12 mouse cellular contexts compared by ENCODE assay signal in genomic region chr2:58137676-58138075, GRCm38 (mm10). TPM values are rescaled to one million over a fixed set of nuclear protein-coding genes. Genes with fewer than 3 reads are reported as not detected.
A peak's percentile ranks its signal among the peaks of the same experiment; 100 is the strongest.
DNase-seq lines count a peak whose midpoint lies in the region; ATAC-seq and TF ChIP-seq lines count a peak whose summit lies in the region.
"Had no signal": no experiment of that assay in that cellular context is flagged by ENCODE, and none has a peak within 500 bp of the region (broad histone marks: within the 10 kb centered on the region; RNA-seq: fewer than 3 reads in every experiment).

No protein-coding gene starts in this region.

- no peaks in the 10 kb centered on the region for H3K27me3 ChIP-seq in liver, embryonic 12.5 days (replicated peaks)
- H3K27me3 ChIP-seq in small intestine, adult 2 months (ENCODE audit: control insufficient read depth, insufficient read depth, low read length): no peaks in the 10 kb centered on the region
- no peaks in the 10 kb centered on the region for H3K27me3 ChIP-seq in forebrain, embryonic 15.5 days
- H3K27me3 ChIP-seq in midbrain, embryonic 10.5 days (ENCODE audit: low read depth, poor library complexity, severe bottlenecking): no peaks in the 10 kb centered on the region

- peaks cover 11% of the 10 kb centered on the region for H3K4me1 ChIP-seq in liver, embryonic 12.5 days
- 0 out of 2 replicates have a peak, but pooled peaks cover 3% of the 10 kb centered on the region for H3K4me1 ChIP-seq in small intestine, adult 2 months (ENCODE audit: control insufficient read depth, insufficient read depth, insufficient read length, low read length)
- no peaks in the 10 kb centered on the region for H3K4me1 ChIP-seq in forebrain, embryonic 15.5 days
- no peaks in the 10 kb centered on the region for H3K4me1 ChIP-seq in midbrain, embryonic 10.5 days

- ATAC-seq in liver, embryonic 12.5 days: peak; percentile 70
- no peak for ATAC-seq in forebrain, embryonic 15.5 days (replicated peaks)

- H3K4me2 ChIP-seq in liver, embryonic 12.5 days: no peak overlapping the region
- no peak overlapping the region for H3K4me2 ChIP-seq in forebrain, embryonic 15.5 days (replicated peaks)
- H3K4me2 ChIP-seq: lung, embryonic 14.5 days had no signal

- H3K36me3 ChIP-seq in liver, embryonic 12.5 days: no peaks in the 10 kb centered on the region
- H3K36me3 ChIP-seq in small intestine, adult 2 months (ENCODE audit: control insufficient read depth, insufficient read depth, low read length): 0 out of 2 replicates have a peak, but pooled peaks cover 9% of the 10 kb centered on the region
- no peaks in the 10 kb centered on the region for H3K36me3 ChIP-seq in forebrain, embryonic 15.5 days
- no peaks in the 10 kb centered on the region for H3K36me3 ChIP-seq in midbrain, embryonic 10.5 days

- no peak overlapping the region for H3K4me3 ChIP-seq in liver, embryonic 12.5 days
- H3K4me3 ChIP-seq in small intestine, adult 2 months (ENCODE audit: low read depth, low read length): no peak overlapping the region
- no peak overlapping the region for H3K4me3 ChIP-seq in forebrain, embryonic 15.5 days
- H3K4me3 ChIP-seq in midbrain, embryonic 10.5 days: no peak overlapping the region

- no peak for TF ChIP-seq POLR2A in small intestine, adult 2 months (IDR thresholded peaks at IDR 0.05; ENCODE audit: low read depth, low read length)

- no peak for TF ChIP-seq CTCF in small intestine, adult 2 months (IDR thresholded peaks at IDR 0.05; ENCODE audit: extremely low read depth, insufficient read length, insufficient replicate concordance, low read depth, low read length)

- WGBS in liver, embryonic 12.5 days (ENCODE audit: insufficient replicate concordance): 15% methylated on average over 7 of the region's 7 CpGs
- WGBS in small intestine, adult 2 months: 73% methylated on average over 7 of the region's 7 CpGs
- WGBS in forebrain, embryonic 15.5 days: 93% methylated on average over 7 of the region's 7 CpGs
- 86% methylated on average over 7 of the region's 7 CpGs for WGBS in midbrain, embryonic 10.5 days

- no peak overlapping the region for H3K9ac ChIP-seq in liver, embryonic 12.5 days
- no peak overlapping the region for H3K9ac ChIP-seq in forebrain, embryonic 15.5 days (replicated peaks)
- H3K9ac ChIP-seq: lung, embryonic 14.5 days had no signal

- DNase-seq in B cell, adult 2 months: peak; percentile 67 to 74
- peak; percentile 67 to 78 for DNase-seq in CD8-positive naive resting alpha-beta T cell, adult 2 months (ENCODE audit: low read depth in 2 of 2, low spot score in 2 of 2)
- no peak for DNase-seq in frontal cortex, adult 2 months (ENCODE audit: extremely low spot score in 1 of 2, low spot score in 1 of 2)
- no peak for DNase-seq in midbrain, embryonic 10.5 days (ENCODE audit: low spot score)
- DNase-seq: adrenal gland, adult 2 months; cerebellum, adult 11 months; gastrocnemius, postnatal 10 days; heart, postnatal 4 days; lung, embryonic 14.5 days had no signal

- H3K27ac ChIP-seq in liver, embryonic 12.5 days: no peak overlapping the region
- peak overlapping the region; percentile 66 for H3K27ac ChIP-seq in small intestine, adult 2 months (ENCODE audit: insufficient read depth, low read depth, low read length)
- H3K27ac ChIP-seq in forebrain, embryonic 15.5 days (replicated peaks): no peak overlapping the region
- H3K27ac ChIP-seq in midbrain, embryonic 10.5 days (replicated peaks): no peak overlapping the region

- no peaks in the 10 kb centered on the region for H3K9me3 ChIP-seq in liver, embryonic 12.5 days (replicated peaks)
- H3K9me3 ChIP-seq in forebrain, embryonic 15.5 days: no peaks in the 10 kb centered on the region
- no peaks in the 10 kb centered on the region for H3K9me3 ChIP-seq in midbrain, embryonic 10.5 days (replicated peaks)

RNA-seq across cellular contexts. Expression of gene Cytip, which starts 57.7 kb away (rescaled TPM):
- 1.9 and 2.2 TPM in 2 replicates for polyA plus RNA-seq in liver, embryonic 12.5 days (2016; fragmentation: Nextera tagmentation; extraction: Ambion mirVana)
- 5.2 and 24.2 TPM in 2 replicates for polyA plus RNA-seq in small intestine, adult 2 months (2012; rRNA removed)
- 0.29 and 0.50 TPM in 2 replicates for polyA plus RNA-seq in frontal cortex, adult 2 months (2012; rRNA removed)
- 0.09 TPM in 1 of 2 replicates, not detected in the other for polyA plus RNA-seq in forebrain, embryonic 15.5 days (2015; fragmentation: Nextera tagmentation; extraction: Ambion mirVana)
- polyA plus RNA-seq in midbrain, embryonic 10.5 days (2016; fragmentation: Nextera tagmentation; extraction: Ambion mirVana): 0.05 and 0.06 TPM in 2 replicates

Comparison
In these comparisons a context has a peak if more than half of its experiments do, and no peak if none do; other contexts are left out.
1. DNase-seq: peak in B cell, adult 2 months (2 of 2) and CD8-positive naive resting alpha-beta T cell, adult 2 months (2 of 2); none in frontal cortex, adult 2 months (0 of 2) and midbrain, embryonic 10.5 days (single experiment).